Mouse (Mus musculus) spleen, adult 2 months (tissue): ENCODE results near the gene Arf6. TPM values are rescaled to one million over a fixed set of nuclear protein-coding genes. Genes with fewer than 3 reads are reported as not detected.

ENCODE experiments used
- DNase-seq, 2 experiments: peaks; one replicate each; pipeline versions ENCODE4 v3.0.0 to v3.0.0-alpha.2; 2012 to 2021; ENCODE audit warnings: low spot score in 2 of 2, low read depth in 1 of 2
- H3K27ac ChIP-seq: fragments of 200-500 bp; 2 replicates; pipeline ENCODE4 v1.5.1; 2012; ENCODE audit warnings: low read length, inconsistent platforms; ENCODE audit not compliant: insufficient read depth
- H3K27me3 ChIP-seq: fragments of 200-500 bp; 2 replicates; pipeline ENCODE4 v1.6.1; 2012; ENCODE audit warnings: mild to moderate bottlenecking, moderate library complexity, low read length, inconsistent platforms; ENCODE audit not compliant: control insufficient read depth, insufficient read depth
- H3K36me3 ChIP-seq: fragments of 200-500 bp; 2 replicates; pipeline ENCODE4 v1.6.1; 2012; ENCODE audit warnings: mild to moderate bottlenecking, low read length, inconsistent platforms; ENCODE audit not compliant: control insufficient read depth, insufficient read depth
- H3K4me1 ChIP-seq: fragments of 200-500 bp; 2 replicates; pipeline ENCODE4 v1.6.1; 2011; ENCODE audit warnings: inconsistent platforms; ENCODE audit not compliant: control insufficient read depth, insufficient read depth, insufficient read length
- H3K4me3 ChIP-seq: fragments of 200-500 bp; 2 replicates; pipeline ENCODE4 v1.5.1; 2011; ENCODE audit warnings: mild to moderate bottlenecking, inconsistent platforms; ENCODE audit not compliant: insufficient read depth, insufficient read length; ENCODE audit errors: extremely low read depth
- CTCF ChIP-seq: fragments of 200-500 bp; IDR thresholded peaks from 2 replicates; pipeline ENCODE4 v1.5.1; 2011; ENCODE audit warnings: mild to moderate bottlenecking, inconsistent platforms; ENCODE audit not compliant: insufficient read depth, insufficient read length, insufficient replicate concordance; ENCODE audit errors: extremely low read depth
- POLR2A ChIP-seq: fragments of 200-500 bp; IDR thresholded peaks from 2 replicates; pipeline ENCODE4 v1.6.1; 2011; ENCODE audit warnings: low read depth, low read length, inconsistent platforms
- WGBS: fragments of 180-500 bp; shearing (Covaris S2); methylation state at CpG from one replicate; pipeline ENCODE4 v1.1.7; 2018; 5-methylcytosine and 5-hydroxymethylcytosine counted together
- polyA plus RNA-seq: library from polyadenylated mRNA; depleted of rRNA; stranded (reverse); fragments of >200 nt; gene quantifications from 2 replicates; pipeline ENCODE4 v1.2.3, GENCODE M21; 2012

The Arf6 gene
- polyA plus RNA-seq, 1 experiment = 182 TPM

GRCm38 (mm10) chr12:69411936-69412335 lies 40.0 kb downstream of the Arf6 start:
- H3K4me1 ChIP-seq = peaks cover 27% of the 10 kb centered on the region; the same call in 1 of the 2 replicates
- H3K27me3 ChIP-seq = no peaks in the 10 kb centered on the region
- H3K36me3 ChIP-seq = no peaks in the 10 kb centered on the region
- WGBS = 22% methylated on average over 4 of the region's 4 CpGs
- no peak for DNase-seq
- TF ChIP-seq CTCF (no peak), POLR2A (no peak)
- peak overlapping the region; percentile 35 for H3K27ac ChIP-seq
- no peak overlapping the region for H3K4me3 ChIP-seq

- Histone ChIP-seq H3K27ac (peak overlapping the region; percentile 78; the same call in 1 of the 2 replicates), H3K36me3 (no peaks in the 10 kb centered on the region), H3K4me1 (peaks cover 34% of the 10 kb centered on the region; the same call in 1 of the 2 replicates), H3K27me3 (no peaks in the 10 kb centered on the region), H3K4me3 (no peak overlapping the region)
- no peak for DNase-seq
- WGBS = 1% methylated on average over 3 of the region's 3 CpGs
- TF ChIP-seq POLR2A = no peak
- TF ChIP-seq CTCF = no peak
These were observed 41.4 kb downstream of the Arf6 start for GRCm38 (mm10) chr12:69413303-69413702.

- no peak overlapping the region for H3K4me3 ChIP-seq
- H3K4me1 ChIP-seq = peaks cover 45% of the 10 kb centered on the region; the same call in 1 of the 2 replicates
- no peak for TF ChIP-seq CTCF
- TF ChIP-seq POLR2A = no peak
- DNase-seq = peak in 1 of 2 experiments; percentile 45
- H3K27me3 ChIP-seq = no peaks in the 10 kb centered on the region
- H3K36me3 ChIP-seq = no peaks in the 10 kb centered on the region
- 67% methylated on average over 4 of the region's 4 CpGs for WGBS
- no peak overlapping the region for H3K27ac ChIP-seq
These were observed 43.0 kb downstream of the Arf6 start for GRCm38 (mm10) chr12:69414826-69415572.

GRCm38 (mm10) chr12:69416793-69417192 lies 44.8 kb downstream of the Arf6 start:
- 38% methylated on average over 7 of the region's 7 CpGs for WGBS
- H3K27me3 ChIP-seq = no peaks in the 10 kb centered on the region
- no peak for DNase-seq
- H3K4me1 ChIP-seq = peaks cover 52% of the 10 kb centered on the region; the same call in 1 of the 2 replicates
- H3K4me3 ChIP-seq = no peak overlapping the region
- H3K27ac ChIP-seq = no peak overlapping the region
- H3K36me3 ChIP-seq = no peaks in the 10 kb centered on the region
- TF ChIP-seq POLR2A (no peak), CTCF (no peak)

GRCm38 (mm10) chr12:69417701-69418291 lies 45.8 kb downstream of the Arf6 start:
- no peak overlapping the region for H3K4me3 ChIP-seq
- no peak for TF ChIP-seq POLR2A
- no peak for TF ChIP-seq CTCF
- H3K4me1 ChIP-seq = peaks cover 50% of the 10 kb centered on the region; the same call in 1 of the 2 replicates
- peak; percentile 44 to 66 for DNase-seq
- no peak overlapping the region; the same call in 1 of the 2 replicates for H3K27ac ChIP-seq
- WGBS = 24% methylated on average over 9 of the region's 9 CpGs
- H3K36me3 ChIP-seq = no peaks in the 10 kb centered on the region
- no peaks in the 10 kb centered on the region for H3K27me3 ChIP-seq

GRCm38 (mm10) chr12:69418606-69419005 lies 46.7 kb downstream of the Arf6 start:
- Histone ChIP-seq H3K27me3 (no peaks in the 10 kb centered on the region), H3K27ac (no peak overlapping the region), H3K36me3 (no peaks in the 10 kb centered on the region), H3K4me3 (no peak overlapping the region), H3K4me1 (peaks cover 50% of the 10 kb centered on the region; the same call in 1 of the 2 replicates)
- WGBS = 88% methylated on average over 13 of the region's 13 CpGs
- TF ChIP-seq CTCF (no peak), POLR2A (no peak)
- DNase-seq = no peak
